Mouse (Mus musculus) olfactory bulb, adult 2 months (tissue): ENCODE data around the gene Gm11084. TPM values are rescaled to one million over a fixed set of nuclear protein-coding genes. Genes with fewer than 3 reads are reported as not detected.
"Not testable (repeated sequence)": the region's sequence is repeated elsewhere in the genome, so short reads cannot be mapped to it uniquely, and the experiment has no call there.

Experiments
- H3K27ac ChIP-seq: fragments of 200-500 bp; 2 replicates; pipeline ENCODE4 v1.5.1; 2012; ENCODE audit warnings: low read depth, low read length; ENCODE audit not compliant: insufficient read depth
- H3K4me1 ChIP-seq: fragments of 200-500 bp; 2 replicates; pipeline ENCODE4 v1.6.1; 2012; ENCODE audit warnings: low read length; ENCODE audit not compliant: control insufficient read depth, insufficient read depth
- H3K4me3 ChIP-seq: fragments of 200-500 bp; 2 replicates; pipeline ENCODE4 v1.5.1; 2012; ENCODE audit warnings: mild to moderate bottlenecking, low read depth, low read length, moderate library complexity; ENCODE audit not compliant: insufficient read depth
- CTCF ChIP-seq: fragments of 200-500 bp; IDR thresholded peaks from 2 replicates; pipeline ENCODE4 v1.5.1; 2012; ENCODE audit warnings: low read depth, mild to moderate bottlenecking, low read length, moderate library complexity; ENCODE audit not compliant: insufficient read depth
- POLR2A ChIP-seq: fragments of 200-500 bp; IDR thresholded peaks from 2 replicates; pipeline ENCODE4 v1.6.1; 2012; ENCODE audit warnings: mild to moderate bottlenecking, low read depth, low read length, moderate library complexity; ENCODE audit not compliant: insufficient read depth
- WGBS: fragments of 180-500 bp; shearing (Covaris S2); methylation state at CpG from one replicate; pipeline ENCODE4 v1.1.7; 2018; 5-methylcytosine and 5-hydroxymethylcytosine counted together
- polyA plus RNA-seq: library from polyadenylated mRNA; stranded (reverse); fragments of >200 nt; gene quantifications from 2 replicates; pipeline ENCODE4 v1.2.4, GENCODE M21; 2012; ENCODE audit warnings: low replicate concordance; ENCODE audit not compliant: missing spikeins, insufficient read depth, insufficient read length

Gm11084 gene
- not detected in 2 replicates for polyA plus RNA-seq

DNA sequence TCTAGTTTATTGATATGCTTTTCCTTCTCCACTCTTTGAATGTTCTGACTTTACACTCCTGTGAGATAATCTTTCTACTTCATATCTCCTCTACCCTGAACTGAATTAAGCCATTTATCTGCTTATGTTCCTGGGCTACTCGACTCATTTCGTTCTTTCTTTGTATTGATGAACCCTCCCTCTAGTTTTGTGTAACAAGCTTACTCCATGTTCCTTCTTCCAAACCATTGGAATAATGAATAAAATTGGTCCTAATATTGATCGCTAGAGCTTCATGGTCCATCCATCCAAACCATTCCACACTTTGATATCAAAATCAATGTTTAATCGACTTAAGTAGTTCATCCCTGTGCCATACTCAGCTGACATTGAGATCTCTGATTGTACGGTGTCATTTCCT lies at the start of gene Gm11084:
Gene Gm11084, minus strand, starts transcription at position 101 of the 400 bp plus-strand sequence.
- 95% methylated on average over 5 of the region's 5 CpGs for WGBS

DNA sequence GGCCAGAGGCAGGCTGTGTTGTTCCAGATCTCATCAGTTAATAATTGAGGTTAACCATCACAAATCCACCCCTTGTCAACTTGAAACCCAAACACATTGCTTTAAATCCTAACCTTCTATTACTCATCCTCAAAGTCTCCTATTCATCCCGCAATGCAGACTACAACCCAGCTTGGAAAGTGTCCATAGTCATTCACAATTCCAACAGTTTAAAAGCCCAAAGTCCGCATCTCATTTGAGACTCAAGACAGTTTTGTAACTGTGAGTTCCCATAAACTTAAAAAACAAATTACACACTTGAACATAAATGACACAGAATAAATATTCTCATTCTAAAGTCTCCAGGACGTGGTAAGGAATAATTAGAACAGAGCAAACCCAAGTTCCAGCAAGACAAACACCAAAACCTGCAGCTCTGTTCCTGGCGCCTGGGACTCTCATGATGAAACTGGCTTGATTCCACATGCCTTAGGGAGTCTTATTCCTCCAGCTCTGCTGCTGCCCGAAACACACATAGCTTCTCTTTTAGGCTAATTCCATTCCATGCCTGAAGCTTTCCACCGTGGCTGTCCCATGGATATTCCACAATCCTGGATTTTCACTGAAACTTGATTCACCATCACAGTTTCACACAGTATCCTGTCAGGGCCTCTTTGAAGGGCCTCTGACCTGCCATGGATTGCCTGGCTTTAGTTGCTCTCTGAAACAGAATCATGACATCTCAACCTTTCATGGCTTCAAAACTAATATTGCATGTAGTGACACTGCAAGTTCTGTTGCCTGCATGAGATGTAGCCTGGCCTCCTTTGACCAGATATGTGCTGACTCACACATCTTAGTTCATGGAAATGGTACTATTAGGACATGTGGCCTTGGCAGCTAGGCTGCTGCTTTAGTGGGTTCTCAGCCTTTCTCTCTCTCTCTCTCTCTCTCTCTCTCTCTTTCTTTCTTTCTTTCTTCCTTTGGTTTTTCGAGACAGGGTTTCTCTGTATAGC lies 44.8 kb upstream of the Gm11084 start:
- no peak overlapping the region for H3K27ac ChIP-seq
- no peak overlapping the region for H3K4me3 ChIP-seq
- 67% methylated on average over 7 of the region's 7 CpGs for WGBS
- no peaks in the 10 kb centered on the region for H3K4me1 ChIP-seq
- TF ChIP-seq CTCF (no peak), POLR2A (no peak)

More for the DNA sequence above, at the start of gene Gm11084:
- Histone ChIP-seq H3K27ac (no peak within 1 kb of the TSS), H3K4me1 (no peaks in the 10 kb centered on the region), H3K4me3 (no peak within 1 kb of the TSS)
- no peak for TF ChIP-seq POLR2A
- TF ChIP-seq CTCF, result no peak

DNA sequence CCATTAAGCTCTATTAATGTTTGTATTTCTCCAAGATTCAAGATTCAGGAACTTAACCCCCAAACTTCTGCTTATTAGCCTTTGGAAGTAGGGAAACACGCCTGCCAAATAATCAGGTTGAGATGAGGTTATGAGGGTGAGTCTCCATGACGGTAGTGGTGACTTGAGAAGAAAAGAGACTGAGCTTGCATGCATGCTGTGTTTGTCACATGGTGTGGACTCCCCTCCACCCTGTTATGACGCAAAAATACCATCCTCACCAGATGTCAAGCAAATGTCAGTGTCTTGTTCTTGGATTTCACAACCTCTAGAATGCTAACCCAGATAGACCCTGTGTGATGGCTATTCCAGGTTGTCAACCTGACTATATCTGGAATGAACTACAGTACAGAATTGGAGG lies 43.3 kb upstream of the Gm11084 start:
- Histone ChIP-seq H3K4me1 (no peaks in the 10 kb centered on the region), H3K27ac (no peak overlapping the region), H3K4me3 (no peak overlapping the region)
- WGBS, result 96% methylated on average over 3 of the region's 3 CpGs
- TF ChIP-seq POLR2A (no peak), CTCF (no peak)

DNA sequence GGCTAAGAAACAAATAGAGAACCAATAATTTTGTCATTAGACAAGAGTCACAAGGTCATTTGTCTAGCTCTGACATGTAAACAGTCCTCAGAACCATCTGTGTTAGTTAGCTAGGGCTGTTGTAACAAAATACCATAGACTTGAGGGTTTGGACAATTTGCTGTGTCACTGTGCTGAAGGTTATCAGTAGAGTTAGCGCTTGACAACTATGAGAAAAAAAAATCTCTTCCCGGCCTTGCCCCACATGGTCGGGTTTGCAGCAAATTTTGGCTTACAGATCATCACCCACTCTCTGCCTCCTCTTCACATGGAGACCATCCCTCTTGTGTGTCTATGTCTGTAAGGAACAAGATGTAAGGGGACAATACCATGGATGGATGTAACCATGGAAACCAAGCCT lies 41.5 kb upstream of the Gm11084 start:
- no peak overlapping the region for H3K27ac ChIP-seq
- no peak for TF ChIP-seq CTCF
- TF ChIP-seq POLR2A, result no peak
- WGBS, result 95% methylated on average over 3 of the region's 3 CpGs

DNA sequence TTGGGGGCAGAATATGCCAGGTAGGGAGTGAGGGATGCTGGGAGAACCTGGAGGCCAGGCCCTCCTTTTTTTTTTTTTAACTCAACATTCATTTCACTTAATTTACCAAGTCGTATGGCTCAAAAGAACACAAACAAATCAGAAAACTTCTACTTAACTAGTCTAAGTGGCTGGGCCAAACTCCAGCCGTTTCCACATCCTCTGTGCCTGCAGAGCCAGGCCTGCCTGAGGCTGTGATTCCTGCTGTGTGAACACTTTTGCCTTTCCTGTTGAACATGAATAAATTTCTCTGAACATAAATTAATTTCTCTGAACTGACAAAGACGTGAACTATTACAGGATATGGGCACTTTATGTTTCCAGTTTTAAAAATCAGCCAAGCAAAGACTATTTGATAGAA lies 40.6 kb upstream of the Gm11084 start:
- H3K27ac ChIP-seq, result no peak overlapping the region
- 62% methylated on average over 3 of the region's 3 CpGs for WGBS
- H3K4me3 ChIP-seq, result no peak overlapping the region
- H3K4me1 ChIP-seq, result no peaks in the 10 kb centered on the region
- TF ChIP-seq CTCF (no peak), POLR2A (no peak)

More for the DNA sequence above, 41.5 kb upstream of the Gm11084 start:
- H3K4me1 ChIP-seq, result no peaks in the 10 kb centered on the region
- no peak overlapping the region for H3K4me3 ChIP-seq

DNA sequence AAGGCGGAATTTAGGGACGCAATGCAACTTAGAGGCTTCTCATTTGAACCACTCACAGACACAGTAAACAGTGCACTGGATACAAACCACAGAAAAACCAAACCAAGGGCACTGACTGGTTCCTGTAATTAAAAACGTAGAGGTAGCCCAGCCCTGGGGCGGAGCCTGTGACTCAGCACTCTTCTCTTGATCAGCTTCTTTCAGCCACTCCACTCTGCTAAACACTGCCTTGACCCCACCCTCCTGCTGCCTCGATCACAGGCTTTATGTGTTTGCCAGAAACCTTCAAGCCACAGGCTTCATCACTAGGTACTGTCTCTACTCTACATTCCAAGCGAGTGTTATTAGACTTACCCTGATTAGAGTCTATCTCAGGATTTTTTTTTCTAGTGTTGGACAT lies 37.3 kb upstream of the Gm11084 start:
- no peak for TF ChIP-seq CTCF
- TF ChIP-seq POLR2A, result no peak
- no peak overlapping the region for H3K27ac ChIP-seq

DNA sequence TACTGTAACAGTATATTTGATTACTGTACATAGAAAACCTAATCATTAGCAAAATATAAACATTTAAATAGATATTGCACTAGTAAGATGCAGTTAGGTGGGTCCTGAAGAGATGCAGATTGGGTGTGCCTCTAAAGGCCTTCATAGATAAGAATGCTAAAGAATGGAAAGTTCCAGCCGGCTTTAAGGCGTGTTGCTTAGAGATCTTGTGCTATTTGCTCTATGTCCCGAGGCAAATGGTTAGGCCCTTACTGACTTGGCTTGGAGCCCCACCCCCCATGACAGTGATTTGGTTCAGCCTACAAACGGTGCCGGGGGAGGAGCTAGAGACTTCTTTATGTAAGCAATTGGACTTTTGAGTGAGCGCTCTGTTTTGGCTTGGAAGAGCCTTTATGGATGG lies 34.5 kb upstream of the Gm11084 start:
- Histone ChIP-seq H3K4me3 (no peak overlapping the region), H3K27ac (no peak overlapping the region), H3K4me1 (no peaks in the 10 kb centered on the region)
- TF ChIP-seq CTCF (no peak), POLR2A (no peak)
- 86% methylated on average over 6 of the region's 6 CpGs for WGBS

More for the DNA sequence above, 37.3 kb upstream of the Gm11084 start:
- H3K4me1 ChIP-seq, result no peaks in the 10 kb centered on the region
- WGBS, result 59% methylated on average over 6 of the region's 6 CpGs
- H3K4me3 ChIP-seq, result no peak overlapping the region

DNA sequence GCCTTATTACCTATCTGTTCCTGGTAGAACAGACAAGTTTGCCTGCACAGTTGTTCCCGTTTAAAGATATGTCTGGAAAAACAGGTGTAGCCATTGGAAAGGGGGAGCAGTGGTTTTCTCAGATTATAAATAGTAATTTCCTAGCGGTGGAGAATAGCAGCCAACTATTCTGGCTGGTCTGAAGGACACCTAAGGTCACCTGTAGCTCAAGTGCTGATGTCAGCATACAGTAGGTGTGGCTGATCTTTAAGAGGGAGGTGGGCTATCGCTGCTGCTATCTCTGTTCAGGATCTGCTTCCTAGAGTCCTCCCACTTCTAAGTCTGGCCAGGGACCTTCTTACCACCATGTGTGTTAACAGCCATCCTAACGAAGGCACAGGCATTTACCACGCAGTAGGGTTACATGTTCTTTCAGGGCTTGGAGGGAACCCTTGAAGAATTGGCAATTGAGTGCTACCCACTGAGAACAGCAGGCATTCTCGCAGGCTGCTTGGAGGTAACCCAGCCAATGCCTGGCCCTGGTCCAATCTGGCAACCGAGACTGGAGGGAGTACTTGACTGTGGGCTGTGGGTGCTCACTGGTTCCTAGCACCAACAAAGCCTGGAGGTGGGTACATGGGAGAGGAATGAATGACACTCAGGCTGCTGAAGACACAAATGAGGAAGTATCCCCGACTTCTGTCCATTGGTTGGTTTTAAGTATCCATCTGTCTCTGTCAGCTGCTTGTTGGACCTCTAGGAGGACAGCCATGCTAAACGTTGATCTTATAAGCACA lies 33.0 kb upstream of the Gm11084 start:
- WGBS, result 51% methylated on average over 9 of the region's 9 CpGs
- TF ChIP-seq POLR2A (no peak), CTCF (no peak)
- no peak overlapping the region for H3K27ac ChIP-seq
- H3K4me1 ChIP-seq, result no peaks in the 10 kb centered on the region
- H3K4me3 ChIP-seq, result no peak overlapping the region

DNA sequence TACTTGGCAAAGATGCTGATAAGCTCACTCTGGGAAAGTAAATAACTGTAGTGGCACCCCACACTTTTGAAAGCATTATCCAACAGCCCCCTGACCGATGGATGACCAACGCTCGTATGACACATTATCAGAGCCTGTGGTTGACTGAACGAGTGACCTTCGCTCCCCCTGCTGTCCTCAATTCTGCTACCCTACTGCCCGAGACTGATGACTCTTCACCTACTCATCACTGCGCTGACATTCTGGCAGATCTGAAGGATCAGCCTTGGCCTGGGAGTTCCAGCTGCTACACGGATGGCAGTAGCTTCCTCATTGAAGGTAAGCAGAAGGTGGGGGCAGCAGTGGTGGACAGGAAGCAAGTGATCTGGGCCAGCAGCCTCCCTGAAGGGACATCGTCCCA lies 27.5 kb upstream of the Gm11084 start:
- not testable (repeated sequence) for H3K4me3 ChIP-seq, H3K27ac ChIP-seq, H3K4me1 ChIP-seq
- WGBS, result 85% methylated on average over 9 of the region's 9 CpGs
